Mouse (Mus musculus): ENCODE data around the gene Gm49366.
A peak's percentile ranks its signal among the peaks of the same experiment; 100 is the strongest.
"Not testable (repeated sequence)": the region's sequence is repeated elsewhere in the genome, so short reads cannot be mapped to it uniquely, and the experiment has no call there.

Gene Gm49366

DNA sequence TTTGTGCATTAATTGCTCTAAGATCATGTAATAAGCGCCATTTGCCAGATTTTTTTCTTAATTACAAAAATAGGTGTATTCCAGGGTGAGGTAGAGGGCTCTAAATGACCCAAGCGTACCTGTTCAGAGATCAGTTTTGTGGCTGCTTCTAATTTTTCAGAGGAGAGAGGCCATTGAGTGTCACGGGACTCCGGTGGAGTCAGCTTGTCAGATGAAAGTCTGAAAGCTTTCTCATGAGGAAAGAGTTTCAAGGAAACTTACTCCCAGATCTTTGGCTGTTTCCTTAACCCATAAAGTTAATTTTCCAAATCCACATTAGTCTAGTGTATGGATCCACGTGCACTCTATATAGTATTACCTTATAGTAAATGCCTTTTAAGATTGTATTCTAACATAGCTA lies 55.9 kb downstream of the Gm49366 start:
- not testable (repeated sequence) for DNase-seq

DNA sequence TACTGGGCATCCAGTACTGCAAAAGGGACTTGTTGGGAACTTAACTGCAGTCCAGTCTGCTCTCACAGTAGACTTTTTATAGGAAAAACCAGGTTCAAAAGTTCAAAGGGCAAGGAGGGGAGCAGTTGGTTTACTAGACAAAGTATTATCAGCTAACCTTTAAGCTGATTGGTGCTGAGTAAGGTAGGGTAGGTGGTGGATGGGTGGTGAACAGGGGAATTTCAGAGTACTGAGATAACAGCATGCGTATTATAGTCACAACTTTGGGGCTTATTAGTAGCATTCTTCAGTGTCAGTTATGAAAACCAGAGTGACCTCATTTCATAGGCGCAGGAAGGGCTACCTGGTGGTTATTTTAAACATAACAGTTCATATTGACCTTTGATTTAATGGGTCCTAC lies 60.9 kb downstream of the Gm49366 start:
- no peak for DNase-seq

DNA sequence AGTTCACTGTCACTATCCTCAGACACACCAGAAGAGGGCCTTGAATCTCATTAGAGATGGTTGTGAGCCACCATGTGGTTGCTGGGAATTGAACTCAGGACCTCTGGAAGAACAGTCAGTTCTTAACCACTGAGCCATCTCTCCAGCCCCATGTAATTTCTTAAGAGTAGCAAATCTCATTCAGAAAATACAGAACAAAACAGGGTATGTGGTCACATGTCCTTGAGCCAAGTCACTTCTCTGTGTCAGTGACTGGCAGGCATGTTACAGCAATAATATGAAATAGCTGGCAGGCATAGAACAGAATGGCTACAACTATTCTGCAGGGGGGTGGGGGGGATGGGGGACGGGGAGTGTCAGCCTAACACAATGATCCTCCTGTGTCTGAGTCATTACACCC lies 61.3 kb downstream of the Gm49366 start:
- DNase-seq: no peak

DNA sequence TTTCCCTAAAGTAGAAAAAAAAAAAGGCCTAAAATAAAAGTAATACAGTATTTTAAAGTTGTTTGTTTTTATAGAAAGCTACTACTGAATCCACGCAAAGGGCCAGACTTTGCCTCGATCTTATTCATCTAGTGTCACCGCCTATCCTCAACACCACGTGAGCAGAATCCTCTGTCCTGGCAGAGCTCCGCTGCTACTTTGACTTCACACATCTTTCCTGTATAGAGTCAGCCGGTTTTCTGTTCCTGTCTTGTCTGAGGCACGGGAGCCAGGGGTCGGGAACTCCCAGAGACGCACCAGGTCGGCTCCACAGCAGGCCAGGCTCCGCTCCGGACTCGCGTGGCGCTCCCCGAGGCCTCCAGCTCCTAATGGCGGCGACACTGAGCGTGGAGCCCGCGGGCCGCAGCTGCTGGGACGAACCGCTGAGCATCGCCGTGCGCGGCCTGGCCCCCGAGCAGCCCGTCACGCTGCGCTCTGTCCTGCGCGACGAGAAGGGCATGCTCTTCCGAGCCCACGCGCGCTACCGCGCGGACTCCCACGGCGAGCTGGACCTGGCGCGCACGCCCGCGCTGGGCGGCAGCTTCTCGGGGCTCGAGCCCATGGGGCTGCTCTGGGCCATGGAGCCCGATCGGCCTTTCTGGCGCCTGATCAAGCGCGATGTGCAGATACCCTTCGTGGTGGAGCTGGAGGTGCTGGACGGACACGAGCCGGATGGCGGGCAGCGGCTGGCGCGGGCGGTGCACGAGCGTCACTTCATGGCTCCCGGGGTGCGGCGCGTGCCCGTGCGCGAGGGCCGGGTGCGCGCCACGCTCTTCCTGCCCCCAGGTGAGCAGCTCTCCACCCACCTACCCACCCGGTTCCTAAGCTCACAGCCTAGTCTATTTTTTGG lies 62.1 kb downstream of the Gm49366 start, which contains the start of gene Acot6:
Gene Acot6 (plus strand): TSS at position 51 of the 889 bp plus-strand sequence.
- peak; percentile 68 for DNase-seq

DNA sequence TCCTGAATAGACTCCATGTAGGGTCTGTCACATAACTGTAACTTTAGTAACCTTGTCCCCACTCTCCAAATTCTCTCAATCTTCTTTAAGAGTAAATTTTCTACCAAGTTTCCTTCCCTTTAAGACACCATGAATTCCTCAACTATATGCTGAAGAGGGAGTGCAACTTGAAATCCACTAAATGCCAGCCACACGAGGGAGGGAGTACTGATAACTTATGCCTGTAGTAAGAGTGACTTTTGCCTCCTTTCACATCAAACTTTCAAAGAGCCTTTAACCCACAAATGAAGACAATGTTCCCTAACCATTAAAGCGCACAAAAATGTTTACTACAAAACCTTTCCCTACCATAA lies 62.7 kb downstream of the Gm49366 start:
- no peak for DNase-seq

DNA sequence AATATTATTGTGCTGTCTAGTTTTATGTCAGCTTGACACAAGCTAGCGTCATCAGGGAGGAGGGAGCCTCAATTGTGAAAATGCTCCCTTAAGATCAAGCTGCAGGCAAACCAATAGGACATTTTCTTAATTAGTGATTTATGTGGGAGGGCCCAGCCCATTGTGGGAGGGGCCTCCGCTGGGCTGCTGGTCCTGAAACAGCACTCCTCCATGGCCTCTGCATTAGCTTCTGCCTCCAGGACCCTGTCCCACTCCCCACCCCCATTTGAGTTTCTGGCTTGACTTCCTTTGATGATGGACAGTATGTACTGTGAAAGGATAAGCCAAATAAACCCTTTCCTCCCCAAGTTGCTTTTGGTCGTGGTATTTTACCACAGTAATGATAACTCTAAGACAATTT lies 68.3 kb downstream of the Gm49366 start:
- no peak for DNase-seq

DNA sequence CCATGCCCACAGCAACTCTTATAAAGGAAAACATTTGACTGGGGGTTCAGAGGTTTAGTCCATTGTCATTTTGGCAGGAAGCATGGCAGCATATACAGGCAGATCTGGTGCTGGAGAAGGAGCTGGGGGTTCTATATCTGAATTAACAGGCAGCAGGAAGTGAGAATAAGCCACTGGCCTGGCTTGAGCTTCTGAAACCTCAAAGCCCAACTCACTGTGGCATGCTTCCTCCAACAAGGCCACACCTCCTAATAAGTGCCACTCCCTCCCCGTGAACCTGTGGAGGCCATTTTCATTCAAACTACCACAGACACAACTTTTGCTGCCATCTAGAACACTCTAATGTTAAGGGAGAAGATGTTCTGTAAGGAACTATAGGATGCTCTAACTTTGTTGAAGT lies 69.0 kb downstream of the Gm49366 start:
- DNase-seq: no peak

Measured in embryo, embryonic 11 days (tissue).